Comparison of ENCODE assay signal across 9 mouse cellular contexts in the genomic region with DNA sequence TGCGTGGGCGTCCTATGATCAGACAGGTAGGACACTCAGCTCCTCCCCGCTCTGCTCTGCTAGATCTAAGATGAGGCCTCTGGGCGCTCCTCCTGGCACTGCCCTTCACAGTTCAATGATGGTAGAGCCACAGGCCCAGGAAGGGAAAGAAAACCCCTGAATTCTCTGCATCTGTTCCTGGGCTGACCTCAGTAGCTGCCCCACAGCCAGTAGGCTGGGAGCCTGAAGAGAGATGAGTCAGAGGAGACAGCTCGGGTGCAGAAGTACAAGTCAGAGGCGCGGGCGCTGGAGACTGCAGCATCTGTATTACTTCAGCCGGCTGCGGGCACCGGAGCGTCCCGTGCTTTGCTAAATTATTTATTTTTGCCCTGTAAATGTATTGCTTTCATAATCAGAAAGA. TPM values are rescaled to one million over a fixed set of nuclear protein-coding genes. Genes with fewer than 3 reads are reported as not detected.
DNase-seq lines count a peak whose midpoint lies in the region; ATAC-seq and TF ChIP-seq lines count a peak whose summit lies in the region.
"Had no signal": no experiment of that assay in that cellular context is flagged by ENCODE, and none has a peak within 500 bp of the region (broad histone marks: within the 10 kb centered on the region; RNA-seq: fewer than 3 reads in every experiment).

No protein-coding gene starts in this region.

- peak; percentile 55 for DNase-seq in layer of hippocampus, adult 9-11 months
- no peak for DNase-seq in layer of hippocampus, postnatal 14 days (ENCODE audit: low spot score in 2 of 2)
- peak; percentile 76 for DNase-seq in adrenal gland, adult 8-10 months
- peak; percentile 57 to 73 for DNase-seq in gastrocnemius, adult 8-10 months (ENCODE audit: low spot score in 2 of 2)
- DNase-seq in lung, postnatal 0 days (ENCODE audit: low spot score) = peak; percentile 70
- no peak for DNase-seq in spleen, adult 12 weeks (ENCODE audit: low spot score)

- peaks cover 21% of the 10 kb centered on the region; the same call in 1 of the 2 replicates for H3K4me1 ChIP-seq in intestine, postnatal 0 days (replicated peaks; ENCODE audit: control insufficient read depth, insufficient read depth, low read length)
- peaks cover 23% of the 10 kb centered on the region; the same call in 1 of the 2 replicates for H3K4me1 ChIP-seq in lung, postnatal 0 days (ENCODE audit: insufficient read depth, low read depth, low read length)
- peaks cover 13% of the 10 kb centered on the region for H3K4me1 ChIP-seq in forebrain, embryonic 16.5 days (replicated peaks; ENCODE audit: control insufficient read depth, insufficient read depth, low read length)

- no peak for TF ChIP-seq EP300 in lung, postnatal 0 days (IDR thresholded peaks at IDR 0.05)

- no peaks in the 10 kb centered on the region; the same call in 1 of the 2 replicates for H3K36me3 ChIP-seq in intestine, postnatal 0 days (ENCODE audit: control insufficient read depth, insufficient read depth)
- H3K36me3 ChIP-seq in lung, postnatal 0 days (ENCODE audit: insufficient read depth, low read length) = no peaks in the 10 kb centered on the region
- H3K36me3 ChIP-seq in forebrain, embryonic 16.5 days (ENCODE audit: control insufficient read depth, insufficient read depth) = no peaks in the 10 kb centered on the region

- H3K4me3 ChIP-seq in intestine, postnatal 0 days (ENCODE audit: low read depth, low read length) = no peak overlapping the region
- no peak overlapping the region for H3K4me3 ChIP-seq in lung, postnatal 0 days (ENCODE audit: low read depth, low read length)
- no peak overlapping the region for H3K4me3 ChIP-seq in forebrain, embryonic 16.5 days (replicated peaks; ENCODE audit: low read length)

- no peaks in the 10 kb centered on the region for H3K9me3 ChIP-seq in intestine, postnatal 0 days (ENCODE audit: control insufficient read depth)
- no peaks in the 10 kb centered on the region for H3K9me3 ChIP-seq in lung, postnatal 0 days (ENCODE audit: low read length)
- no peaks in the 10 kb centered on the region for H3K9me3 ChIP-seq in forebrain, embryonic 16.5 days (ENCODE audit: control insufficient read depth, low read length)

- ATAC-seq in intestine, postnatal 0 days = no peak
- ATAC-seq in lung, postnatal 0 days = no peak
- ATAC-seq in forebrain, embryonic 16.5 days = no peak

- no peaks in the 10 kb centered on the region for H3K27me3 ChIP-seq in intestine, postnatal 0 days (replicated peaks; ENCODE audit: control insufficient read depth, insufficient read depth, low read length)
- H3K27me3 ChIP-seq in lung, postnatal 0 days (replicated peaks; ENCODE audit: insufficient read depth, low read length) = no peaks in the 10 kb centered on the region
- no peaks in the 10 kb centered on the region for H3K27me3 ChIP-seq in forebrain, embryonic 16.5 days (replicated peaks; ENCODE audit: control insufficient read depth, insufficient read depth, low read length)

- no peak for TF ChIP-seq CTCF in intestine, postnatal 0 days (IDR thresholded peaks at IDR 0.05; ENCODE audit: low read depth)
- no peak for TF ChIP-seq CTCF in lung, postnatal 0 days (IDR thresholded peaks at IDR 0.05)

- 59% methylated on average over 13 of the region's 13 CpGs for WGBS in intestine, postnatal 0 days
- WGBS in lung, postnatal 0 days = 62% methylated on average over 13 of the region's 13 CpGs
- WGBS in forebrain, embryonic 16.5 days = 55% methylated on average over 13 of the region's 13 CpGs

- H3K4me2 ChIP-seq in intestine, postnatal 0 days (replicated peaks; ENCODE audit: low read depth) = no peak overlapping the region
- H3K4me2 ChIP-seq in lung, postnatal 0 days (replicated peaks; ENCODE audit: low read depth, low read length) = no peak overlapping the region
- no peak overlapping the region for H3K4me2 ChIP-seq in forebrain, embryonic 16.5 days (ENCODE audit: low read length)

- H3K27ac ChIP-seq in intestine, postnatal 0 days (ENCODE audit: low read depth, low read length) = peak overlapping the region; percentile 24; the same call in 1 of the 2 replicates
- H3K27ac ChIP-seq in lung, postnatal 0 days (ENCODE audit: low read length) = 0 out of 2 replicates have a peak overlapping the region, but pooled peaks have one; percentile 5
- H3K27ac ChIP-seq in forebrain, embryonic 16.5 days (ENCODE audit: low read length) = no peak overlapping the region

- no peak overlapping the region for H3K9ac ChIP-seq in intestine, postnatal 0 days (ENCODE audit: low read depth, low read length)
- no peak overlapping the region for H3K9ac ChIP-seq in lung, postnatal 0 days (replicated peaks; ENCODE audit: low read depth)
- H3K9ac ChIP-seq in forebrain, embryonic 16.5 days (replicated peaks; ENCODE audit: low read depth, low read length) = no peak overlapping the region

RNA-seq across cellular contexts. Expression of gene Glipr2, which starts 11.4 kb away (rescaled TPM):
- total RNA-seq in layer of hippocampus, postnatal 14 days (2021) = 1 to 10 TPM; 1.6 to 1.7 TPM
- 1 to 10 TPM; 1.8 to 3.1 (median 2.0) TPM for total RNA-seq in adrenal gland, adult 8-10 months (2022)
- total RNA-seq in gastrocnemius, adult 8-10 months (2022) = 1 to 10 TPM in 2 of 4 experiments, under 1 TPM in 2; 0.58 to 1.8 (median 1.1) TPM
- polyA plus RNA-seq in intestine, postnatal 0 days (2015; fragmentation: Nextera tagmentation; extraction: Ambion mirVana) = 25.2 and 26.8 TPM in 2 replicates
- polyA plus RNA-seq in lung, postnatal 0 days (2015; fragmentation: Nextera tagmentation; extraction: Ambion mirVana) = 37.9 and 41.4 TPM in 2 replicates
- polyA plus RNA-seq in forebrain, embryonic 16.5 days (2015; fragmentation: Nextera tagmentation; extraction: Ambion mirVana) = 27.2 and 28.8 TPM in 2 replicates

RNA-seq across cellular contexts. Expression of gene Ccin, which starts 14.6 kb away (rescaled TPM):
- not detected for total RNA-seq in layer of hippocampus, postnatal 14 days (2021)
- total RNA-seq in adrenal gland, adult 8-10 months (2022) = not detected
- total RNA-seq in gastrocnemius, adult 8-10 months (2022) = not detected
- polyA plus RNA-seq in intestine, postnatal 0 days (2015; fragmentation: Nextera tagmentation; extraction: Ambion mirVana) = not detected in 2 replicates
- polyA plus RNA-seq in lung, postnatal 0 days (2015; fragmentation: Nextera tagmentation; extraction: Ambion mirVana) = not detected in 2 replicates
- not detected in 2 replicates for polyA plus RNA-seq in forebrain, embryonic 16.5 days (2015; fragmentation: Nextera tagmentation; extraction: Ambion mirVana)
- total RNA-seq: hematopoietic stem cell, adult 5-6 weeks had no signal

RNA-seq across cellular contexts. Expression of gene Clta, which starts 35.6 kb away (rescaled TPM):
- 100 to 1,000 TPM; 289 to 299 TPM for total RNA-seq in layer of hippocampus, postnatal 14 days (2021)
- total RNA-seq in adrenal gland, adult 8-10 months (2022) = 100 to 1,000 TPM; 165 to 181 (median 177) TPM
- total RNA-seq in gastrocnemius, adult 8-10 months (2022) = 10 to 100 TPM; 41.3 to 51.1 (median 46.3) TPM
- polyA plus RNA-seq in intestine, postnatal 0 days (2015; fragmentation: Nextera tagmentation; extraction: Ambion mirVana) = 343 and 352 TPM in 2 replicates
- 209 and 221 TPM in 2 replicates for polyA plus RNA-seq in lung, postnatal 0 days (2015; fragmentation: Nextera tagmentation; extraction: Ambion mirVana)
- 296 and 297 TPM in 2 replicates for polyA plus RNA-seq in forebrain, embryonic 16.5 days (2015; fragmentation: Nextera tagmentation; extraction: Ambion mirVana)

Comparison
In these comparisons a context has a peak if more than half of its experiments do, and no peak if none do; other contexts are left out.
1. DNase-seq: peak in layer of hippocampus, adult 9-11 months (single experiment), adrenal gland, adult 8-10 months (single experiment), gastrocnemius, adult 8-10 months (2 of 2) and lung, postnatal 0 days (single experiment); none in layer of hippocampus, postnatal 14 days (0 of 2) and spleen, adult 12 weeks (single experiment).